Mouse (Mus musculus) cerebellum, adult 2 months (tissue): ENCODE measurements around the gene Morn4.
"Not testable (repeated sequence)": the region's sequence is repeated elsewhere in the genome, so short reads cannot be mapped to it uniquely, and the experiment has no call there.

Experiments
- CTCF ChIP-seq: fragments of 200-500 bp; IDR thresholded peaks from 2 replicates; pipeline ENCODE4 v1.5.1; 2011; ENCODE audit warnings: low read depth, mild to moderate bottlenecking, control low read depth, low read length, moderate library complexity, borderline replicate concordance; ENCODE audit not compliant: insufficient read depth
- POLR2A ChIP-seq: fragments of 200-500 bp; IDR thresholded peaks from 2 replicates; pipeline ENCODE4 v1.6.1; 2011; ENCODE audit warnings: low read length, control low read depth, borderline replicate concordance; ENCODE audit not compliant: insufficient read depth

- TF ChIP-seq POLR2A, CTCF: not testable (repeated sequence)
Observed at GRCm38 (mm10) chr19:42081613-42082012, 4.5 kb downstream of the Morn4 start.
